Mouse (Mus musculus): ENCODE results near the gene Tmem131. TPM values are rescaled to one million over a fixed set of nuclear protein-coding genes. Genes with fewer than 3 reads are reported as not detected.

The Tmem131 gene
- polyA plus RNA-seq, 1 experiment from 2014 or later = 14.9 TPM

- no peak overlapping the region for H3K4me3 ChIP-seq
- H3K4me1 ChIP-seq = no peaks in the 10 kb centered on the region
- no peak overlapping the region for H3K27ac ChIP-seq
- no peaks in the 10 kb centered on the region; the same call in 1 of the 2 replicates for H3K27me3 ChIP-seq (replicated peaks)
- no peak overlapping the region for H3K4me2 ChIP-seq
- no peaks in the 10 kb centered on the region for H3K36me3 ChIP-seq
- ATAC-seq = no peak
- WGBS (ENCODE audit: insufficient replicate concordance) = 69% methylated on average over 5 of the region's 5 CpGs
- H3K9ac ChIP-seq = no peak overlapping the region
- H3K9me3 ChIP-seq (replicated peaks) = no peaks in the 10 kb centered on the region
Measured at GRCm38 (mm10) chr1:36965831-36966230, 22.4 kb upstream of the Tmem131 start.

- no peak overlapping the region for H3K27ac ChIP-seq
- 72% methylated on average over 10 of the region's 10 CpGs for WGBS (ENCODE audit: insufficient replicate concordance)
- no peak overlapping the region for H3K4me2 ChIP-seq
- no peaks in the 10 kb centered on the region; the same call in 1 of the 2 replicates for H3K27me3 ChIP-seq (replicated peaks)
- H3K4me3 ChIP-seq = no peak overlapping the region
- H3K9me3 ChIP-seq (replicated peaks) = no peaks in the 10 kb centered on the region
- H3K9ac ChIP-seq = no peak overlapping the region
- no peaks in the 10 kb centered on the region for H3K36me3 ChIP-seq
- ATAC-seq = no peak
- no peaks in the 10 kb centered on the region for H3K4me1 ChIP-seq
Measured at GRCm38 (mm10) chr1:36962379-36963176, 19.1 kb upstream of the Tmem131 start.

GRCm38 (mm10) chr1:36960509-36961222 lies 17.2 kb upstream of the Tmem131 start:
- no peak overlapping the region for H3K27ac ChIP-seq
- H3K27me3 ChIP-seq (replicated peaks) = no peaks in the 10 kb centered on the region; the same call in 1 of the 2 replicates
- H3K4me1 ChIP-seq = no peaks in the 10 kb centered on the region
- no peak for ATAC-seq
- no peaks in the 10 kb centered on the region for H3K36me3 ChIP-seq
- 66% methylated on average over 16 of the region's 16 CpGs for WGBS (ENCODE audit: insufficient replicate concordance)
- no peak overlapping the region for H3K4me3 ChIP-seq
- no peak overlapping the region for H3K4me2 ChIP-seq
- H3K9ac ChIP-seq = no peak overlapping the region
- H3K9me3 ChIP-seq (replicated peaks) = no peaks in the 10 kb centered on the region

- Histone ChIP-seq H3K36me3 (no peaks in the 10 kb centered on the region), H3K27me3 (replicated peaks) (no peaks in the 10 kb centered on the region), H3K4me1 (peaks cover 4% of the 10 kb centered on the region), H3K9ac (no peak overlapping the region), H3K4me3 (no peak overlapping the region), H3K4me2 (no peak overlapping the region), H3K9me3 (replicated peaks) (no peaks in the 10 kb centered on the region), H3K27ac (no peak overlapping the region)
- no peak for ATAC-seq
- 58% methylated on average over 7 of the region's 7 CpGs for WGBS (ENCODE audit: insufficient replicate concordance)
Measured at GRCm38 (mm10) chr1:36949591-36950184, 6.2 kb upstream of the Tmem131 start.

GRCm38 (mm10) chr1:36947448-36947847 lies 4.0 kb upstream of the Tmem131 start:
- no peak overlapping the region for H3K4me2 ChIP-seq
- no peaks in the 10 kb centered on the region for H3K9me3 ChIP-seq (replicated peaks)
- no peak overlapping the region for H3K4me3 ChIP-seq
- no peak for ATAC-seq
- WGBS (ENCODE audit: insufficient replicate concordance) = 58% methylated on average over 8 of the region's 8 CpGs
- no peak overlapping the region for H3K27ac ChIP-seq
- H3K9ac ChIP-seq = no peak overlapping the region
- no peaks in the 10 kb centered on the region for H3K27me3 ChIP-seq (replicated peaks)
- no peaks in the 10 kb centered on the region for H3K36me3 ChIP-seq
- peaks cover 25% of the 10 kb centered on the region for H3K4me1 ChIP-seq

- Histone ChIP-seq H3K27me3 (replicated peaks) (no peaks in the 10 kb centered on the region), H3K27ac (peak overlapping the region; percentile 92), H3K4me3 (peak overlapping the region; percentile 100), H3K4me2 (peak overlapping the region; percentile 80), H3K9me3 (replicated peaks) (no peaks in the 10 kb centered on the region), H3K9ac (peak overlapping the region; percentile 100), H3K36me3 (no peaks in the 10 kb centered on the region), H3K4me1 (peaks cover 77% of the 10 kb centered on the region)
- WGBS (ENCODE audit: insufficient replicate concordance) = 33% methylated on average over 3 of the region's 3 CpGs
- no peak for ATAC-seq
Measured at GRCm38 (mm10) chr1:36940381-36940762, 3.1 kb downstream of the Tmem131 start.

- Histone ChIP-seq H3K27me3 (replicated peaks) (no peaks in the 10 kb centered on the region), H3K9me3 (replicated peaks) (no peaks in the 10 kb centered on the region), H3K27ac (peak overlapping the region; percentile 92), H3K9ac (peak overlapping the region; percentile 100), H3K4me3 (peak overlapping the region; percentile 100), H3K36me3 (no peaks in the 10 kb centered on the region), H3K4me1 (peaks cover 81% of the 10 kb centered on the region), H3K4me2 (peak overlapping the region; percentile 80)
- ATAC-seq = peak; percentile 91
- WGBS (ENCODE audit: insufficient replicate concordance) = under 1% methylated on average over 77 of the region's 79 CpGs
Measured at GRCm38 (mm10) chr1:36939506-36940380, 3.7 kb downstream of the Tmem131 start.

- under 1% methylated on average over 50 of the region's 59 CpGs for WGBS (ENCODE audit: insufficient replicate concordance)
- Histone ChIP-seq H3K9ac (peak overlapping the region; percentile 100), H3K4me2 (peak overlapping the region; percentile 80), H3K27me3 (replicated peaks) (no peaks in the 10 kb centered on the region), H3K27ac (peak overlapping the region; percentile 92), H3K36me3 (no peaks in the 10 kb centered on the region), H3K9me3 (replicated peaks) (no peaks in the 10 kb centered on the region), H3K4me1 (peaks cover 81% of the 10 kb centered on the region), H3K4me3 (peak overlapping the region; percentile 100)
- no peak for ATAC-seq
Measured at GRCm38 (mm10) chr1:36938801-36939286, 4.6 kb downstream of the Tmem131 start.

- Histone ChIP-seq H3K36me3 (no peaks in the 10 kb centered on the region), H3K9ac (peak overlapping the region; percentile 100), H3K27me3 (replicated peaks) (no peaks in the 10 kb centered on the region), H3K4me3 (peak overlapping the region; percentile 100), H3K4me2 (peak overlapping the region; percentile 80), H3K27ac (peak overlapping the region; percentile 92), H3K4me1 (peaks cover 81% of the 10 kb centered on the region), H3K9me3 (replicated peaks) (no peaks in the 10 kb centered on the region)
- ATAC-seq = no peak
- WGBS (ENCODE audit: insufficient replicate concordance) = 3% methylated on average over 9 of the region's 9 CpGs
Measured at GRCm38 (mm10) chr1:36938348-36938747, 5.1 kb downstream of the Tmem131 start.

- WGBS (ENCODE audit: insufficient replicate concordance) = 11% methylated on average over 3 of the region's 3 CpGs
- Histone ChIP-seq H3K4me1 (peaks cover 81% of the 10 kb centered on the region), H3K27ac (peak overlapping the region; percentile 92), H3K4me3 (peak overlapping the region; percentile 100), H3K9me3 (replicated peaks) (no peaks in the 10 kb centered on the region), H3K36me3 (no peaks in the 10 kb centered on the region), H3K9ac (peak overlapping the region; percentile 100), H3K27me3 (replicated peaks) (no peaks in the 10 kb centered on the region), H3K4me2 (peak overlapping the region; percentile 80)
- no peak for ATAC-seq
Measured at GRCm38 (mm10) chr1:36937648-36938047, 5.8 kb downstream of the Tmem131 start.

GRCm38 (mm10) chr1:36937015-36937414 lies 6.5 kb downstream of the Tmem131 start:
- no peaks in the 10 kb centered on the region for H3K36me3 ChIP-seq
- peak overlapping the region; percentile 57 for H3K27ac ChIP-seq
- WGBS (ENCODE audit: insufficient replicate concordance) = 60% methylated on average over 2 of the region's 2 CpGs
- H3K4me3 ChIP-seq = peak overlapping the region; percentile 100
- H3K9ac ChIP-seq = peak overlapping the region; percentile 100
- H3K4me1 ChIP-seq = peaks cover 81% of the 10 kb centered on the region
- no peaks in the 10 kb centered on the region for H3K9me3 ChIP-seq (replicated peaks)
- no peak for ATAC-seq
- H3K27me3 ChIP-seq (replicated peaks) = no peaks in the 10 kb centered on the region
- H3K4me2 ChIP-seq = peak overlapping the region; percentile 80
